Mouse (Mus musculus): ENCODE data around the gene Gm34653. TPM values are rescaled to one million over a fixed set of nuclear protein-coding genes. Genes with fewer than 3 reads are reported as not detected.
"Not testable (repeated sequence)": the region's sequence is repeated elsewhere in the genome, so short reads cannot be mapped to it uniquely, and the experiment has no call there.

The Gm34653 gene
- not detected in 2 replicates for polyA plus RNA-seq (2015; fragmentation: Nextera tagmentation; extraction: Ambion mirVana)

GRCm38 (mm10) chr2:34832766-34833457 lies at the start of gene Gm34653:
Gene Gm34653 (plus strand): TSS chr2:34833007.
- H3K4me1 ChIP-seq; H3K4me2 ChIP-seq; ATAC-seq (ENCODE audit: low FRiP score); H3K27me3 ChIP-seq (replicated peaks); H3K27ac ChIP-seq (replicated peaks); H3K9me3 ChIP-seq (replicated peaks); H3K4me3 ChIP-seq (replicated peaks); H3K9ac ChIP-seq (replicated peaks); H3K36me3 ChIP-seq: not testable (repeated sequence)
- WGBS: 72% methylated on average over 11 of the region's 11 CpGs

GRCm38 (mm10) chr2:34783064-34784020 lies 49.5 kb upstream of the Gm34653 start:
- Histone ChIP-seq H3K27me3 (replicated peaks) (no peaks in the 10 kb centered on the region), H3K9ac (replicated peaks) (no peak overlapping the region), H3K27ac (replicated peaks) (no peak overlapping the region), H3K9me3 (replicated peaks) (no peaks in the 10 kb centered on the region), H3K4me3 (replicated peaks) (no peak overlapping the region), H3K36me3 (peaks cover 46% of the 10 kb centered on the region), H3K4me2 (no peak overlapping the region), H3K4me1 (peaks cover 3% of the 10 kb centered on the region)
- 91% methylated on average over 14 of the region's 14 CpGs for WGBS
- ATAC-seq (ENCODE audit: low FRiP score): no peak

GRCm38 (mm10) chr2:34784085-34784484 lies 48.7 kb upstream of the Gm34653 start:
- Histone ChIP-seq H3K4me3 (replicated peaks) (no peak overlapping the region), H3K4me2 (no peak overlapping the region), H3K36me3 (peaks cover 38% of the 10 kb centered on the region), H3K9me3 (replicated peaks) (no peaks in the 10 kb centered on the region), H3K27ac (replicated peaks) (no peak overlapping the region), H3K27me3 (replicated peaks) (no peaks in the 10 kb centered on the region), H3K4me1 (no peaks in the 10 kb centered on the region), H3K9ac (replicated peaks) (no peak overlapping the region)
- 76% methylated on average over 2 of the region's 2 CpGs for WGBS
- ATAC-seq (ENCODE audit: low FRiP score): no peak

GRCm38 (mm10) chr2:34790282-34790681 lies 42.5 kb upstream of the Gm34653 start:
- H3K4me1 ChIP-seq: no peaks in the 10 kb centered on the region
- no peak overlapping the region for H3K9ac ChIP-seq (replicated peaks)
- 97% methylated on average over 8 of the region's 8 CpGs for WGBS
- no peak for ATAC-seq (ENCODE audit: low FRiP score)
- no peaks in the 10 kb centered on the region for H3K27me3 ChIP-seq (replicated peaks)
- peaks cover 30% of the 10 kb centered on the region for H3K36me3 ChIP-seq
- H3K4me3 ChIP-seq (replicated peaks): no peak overlapping the region
- no peak overlapping the region for H3K4me2 ChIP-seq
- no peak overlapping the region for H3K27ac ChIP-seq (replicated peaks)
- H3K9me3 ChIP-seq (replicated peaks): no peaks in the 10 kb centered on the region

GRCm38 (mm10) chr2:34792543-34792942 lies 40.3 kb upstream of the Gm34653 start:
- H3K9ac ChIP-seq (replicated peaks); H3K4me3 ChIP-seq (replicated peaks); H3K27ac ChIP-seq (replicated peaks); ATAC-seq (ENCODE audit: low FRiP score); H3K9me3 ChIP-seq (replicated peaks); H3K27me3 ChIP-seq (replicated peaks); H3K4me1 ChIP-seq; H3K4me2 ChIP-seq: not testable (repeated sequence)
- H3K36me3 ChIP-seq: peaks cover 29% of the 10 kb centered on the region
- WGBS: 98% methylated on average over 2 of the region's 2 CpGs

- WGBS: 96% methylated on average over 2 of the region's 2 CpGs
- Histone ChIP-seq H3K36me3 (peaks cover 26% of the 10 kb centered on the region), H3K9ac (replicated peaks) (no peak overlapping the region), H3K27me3 (replicated peaks) (no peaks in the 10 kb centered on the region), H3K4me3 (replicated peaks) (no peak overlapping the region), H3K9me3 (replicated peaks) (no peaks in the 10 kb centered on the region), H3K4me1 (peaks cover 7% of the 10 kb centered on the region), H3K4me2 (no peak overlapping the region), H3K27ac (replicated peaks) (no peak overlapping the region)
- no peak for ATAC-seq (ENCODE audit: low FRiP score)
These were observed 38.3 kb upstream of the Gm34653 start for GRCm38 (mm10) chr2:34794511-34794910.

GRCm38 (mm10) chr2:34795426-34795825 lies 37.4 kb upstream of the Gm34653 start:
- no peak overlapping the region for H3K4me2 ChIP-seq
- H3K9ac ChIP-seq (replicated peaks): no peak overlapping the region
- 94% methylated on average over 7 of the region's 7 CpGs for WGBS
- peaks cover 15% of the 10 kb centered on the region for H3K4me1 ChIP-seq
- peaks cover 19% of the 10 kb centered on the region for H3K36me3 ChIP-seq
- no peak overlapping the region for H3K27ac ChIP-seq (replicated peaks)
- no peak for ATAC-seq (ENCODE audit: low FRiP score)
- H3K27me3 ChIP-seq (replicated peaks): no peaks in the 10 kb centered on the region
- H3K9me3 ChIP-seq (replicated peaks): no peaks in the 10 kb centered on the region
- no peak overlapping the region for H3K4me3 ChIP-seq (replicated peaks)

GRCm38 (mm10) chr2:34799357-34800256 lies 33.2 kb upstream of the Gm34653 start, which contains the start of gene Rabepk:
Gene Rabepk (minus strand): TSS chr2:34799912.
- peak within 1 kb of the TSS; percentile 52 for H3K9ac ChIP-seq (replicated peaks)
- H3K36me3 ChIP-seq: peaks cover 11% of the 10 kb centered on the region; the same call in 1 of the 2 replicates
- H3K27me3 ChIP-seq (replicated peaks): no peaks in the 10 kb centered on the region
- peak within 1 kb of the TSS; percentile 67 for H3K27ac ChIP-seq (replicated peaks)
- peaks cover 31% of the 10 kb centered on the region for H3K4me1 ChIP-seq
- 5% methylated on average over 44 of the region's 44 CpGs for WGBS
- peak; percentile 51 for ATAC-seq (ENCODE audit: low FRiP score)
- H3K9me3 ChIP-seq (replicated peaks): no peaks in the 10 kb centered on the region
- H3K4me3 ChIP-seq (replicated peaks): peak within 1 kb of the TSS; percentile 62
- peak within 1 kb of the TSS; percentile 72 for H3K4me2 ChIP-seq

GRCm38 (mm10) chr2:34800371-34800770 lies 32.4 kb upstream of the Gm34653 start:
- H3K36me3 ChIP-seq: peaks cover 4% of the 10 kb centered on the region; the same call in 1 of the 2 replicates
- H3K27me3 ChIP-seq (replicated peaks): no peaks in the 10 kb centered on the region
- H3K9me3 ChIP-seq (replicated peaks): no peaks in the 10 kb centered on the region
- no peak overlapping the region for H3K9ac ChIP-seq (replicated peaks)
- H3K4me3 ChIP-seq (replicated peaks): peak overlapping the region; percentile 62; the same call in 1 of the 2 replicates
- WGBS: 82% methylated on average over 7 of the region's 7 CpGs
- ATAC-seq (ENCODE audit: low FRiP score): no peak
- H3K4me2 ChIP-seq: peak overlapping the region; percentile 72
- H3K4me1 ChIP-seq: peaks cover 35% of the 10 kb centered on the region
- 0 out of 2 replicates have a peak overlapping the region, but pooled peaks have one; percentile 67 for H3K27ac ChIP-seq (replicated peaks)

GRCm38 (mm10) chr2:34801516-34802482 lies 31.0 kb upstream of the Gm34653 start:
- Histone ChIP-seq H3K9me3 (replicated peaks) (no peaks in the 10 kb centered on the region), H3K4me2 (peak overlapping the region; percentile 55), H3K27me3 (replicated peaks) (no peaks in the 10 kb centered on the region), H3K27ac (replicated peaks) (peak overlapping the region; percentile 94), H3K4me3 (replicated peaks) (peak overlapping the region; percentile 70), H3K9ac (replicated peaks) (peak overlapping the region; percentile 79), H3K4me1 (peaks cover 39% of the 10 kb centered on the region), H3K36me3 (peaks cover 9% of the 10 kb centered on the region; the same call in 1 of the 2 replicates)
- 4% methylated on average over 39 of the region's 39 CpGs for WGBS
- peak; percentile 97 for ATAC-seq (ENCODE audit: low FRiP score)
